Mouse (Mus musculus) limb, embryonic 11.5 days (tissue): Measurements from ENCODE around the gene Olfr959. TPM values are rescaled to one million over a fixed set of nuclear protein-coding genes. Genes with fewer than 3 reads are reported as not detected.

Experiments used
- polyA plus RNA-seq: library from polyadenylated mRNA; unstranded; fragments of >200 nt; fragmentation: Nextera tagmentation; extraction: Ambion mirVana; gene quantifications from 2 replicates; pipeline ENCODE4 v1.2.1, GENCODE M21; 2014

The Olfr959 gene
- polyA plus RNA-seq, 1 experiment from 2014 or later: not detected

Other genes starting within 250 kb of the Olfr959 start
- gene Olfr948, start 249.5 kb downstream of the Olfr959 start, polyA plus RNA-seq: not detected in 2 replicates
- gene Olfr951, start 188.2 kb downstream of the Olfr959 start, polyA plus RNA-seq: not detected in 2 replicates
- not detected in 2 replicates for gene Olfr952, start 148.4 kb downstream of the Olfr959 start, polyA plus RNA-seq
- not detected in 2 replicates for gene Olfr954, start 118.9 kb downstream of the Olfr959 start, polyA plus RNA-seq
- not detected in 2 replicates for gene Olfr955, start 103.6 kb downstream of the Olfr959 start, polyA plus RNA-seq
- gene Olfr44, start 81.6 kb downstream of the Olfr959 start, polyA plus RNA-seq: not detected in 2 replicates
- not detected in 2 replicates for gene Olfr957, start 59.8 kb downstream of the Olfr959 start, polyA plus RNA-seq
- gene Olfr958, start 21.5 kb downstream of the Olfr959 start, polyA plus RNA-seq: not detected in 2 replicates
- gene AW551984, start 28.8 kb upstream of the Olfr959 start, polyA plus RNA-seq: 9.4 and 12.9 TPM in 2 replicates
- gene Olfr148, start 35.1 kb upstream of the Olfr959 start, polyA plus RNA-seq: not detected in 2 replicates
- not detected in 2 replicates for gene Olfr960, start 45.8 kb upstream of the Olfr959 start, polyA plus RNA-seq
- not detected in 2 replicates for gene Olfr961, start 69.5 kb upstream of the Olfr959 start, polyA plus RNA-seq
- not detected in 2 replicates for gene Olfr963, start 91.6 kb upstream of the Olfr959 start, polyA plus RNA-seq
- gene Olfr149, start 131.5 kb upstream of the Olfr959 start, polyA plus RNA-seq: not detected in 2 replicates
- not detected in 2 replicates for gene Olfr965, start 135.8 kb upstream of the Olfr959 start, polyA plus RNA-seq
- gene Olfr150, start 155.4 kb upstream of the Olfr959 start, polyA plus RNA-seq: not detected in 2 replicates
- not detected in 2 replicates for gene Olfr967, start 170.7 kb upstream of the Olfr959 start, polyA plus RNA-seq
- not detected in 2 replicates for gene Olfr968, start 207.7 kb upstream of the Olfr959 start, polyA plus RNA-seq
- not detected in 2 replicates for gene Olfr969, start 215.4 kb upstream of the Olfr959 start, polyA plus RNA-seq
- not detected in 2 replicates for gene Olfr970, start 233.3 kb upstream of the Olfr959 start, polyA plus RNA-seq